Mouse (Mus musculus): ENCODE measurements around the gene Ugt1a5. TPM values are rescaled to one million over a fixed set of nuclear protein-coding genes. Genes with fewer than 3 reads are reported as not detected.
"Not testable (repeated sequence)": the region's sequence is repeated elsewhere in the genome, so short reads cannot be mapped to it uniquely, and the experiment has no call there.

Gene Ugt1a5
- polyA plus RNA-seq (2014; fragmentation: Nextera tagmentation; extraction: Ambion mirVana): 0.08 TPM in 1 of 2 replicates, not detected in the other

GRCm38 (mm10) chr1:88165711-88166110, at the start of gene Ugt1a5:
Gene Ugt1a5, plus strand, starts transcription at chr1:88166012.
- DNase-seq (ENCODE audit: low spot score) (no peak), ATAC-seq (replicated peaks; ENCODE audit: low FRiP score, low TSS enrichment, low read depth) (no peak)
- no peaks in the 10 kb centered on the region for H3K4me1 ChIP-seq (replicated peaks; ENCODE audit: control insufficient read depth, insufficient read depth, low read length)
- no peak within 1 kb of the TSS for H3K4me2 ChIP-seq (ENCODE audit: low read length)
- H3K27ac ChIP-seq (ENCODE audit: low read depth): no peak within 1 kb of the TSS
- no peaks in the 10 kb centered on the region for H3K9me3 ChIP-seq (ENCODE audit: control insufficient read depth, low read length)
- no peak within 1 kb of the TSS for H3K9ac ChIP-seq (ENCODE audit: low read length)
- no peaks in the 10 kb centered on the region for H3K27me3 ChIP-seq (replicated peaks; ENCODE audit: control insufficient read depth, insufficient read depth, low read length)
- 73% methylated on average over 5 of the region's 5 CpGs for WGBS
- no peaks in the 10 kb centered on the region for H3K36me3 ChIP-seq (ENCODE audit: control insufficient read depth, insufficient read depth, low read length)
- no peak within 1 kb of the TSS for H3K4me3 ChIP-seq (ENCODE audit: low read depth, low read length)

- H3K9ac ChIP-seq (ENCODE audit: low read length); H3K4me3 ChIP-seq (ENCODE audit: low read depth, low read length); H3K36me3 ChIP-seq (ENCODE audit: control insufficient read depth, insufficient read depth, low read length); H3K27ac ChIP-seq (ENCODE audit: low read depth); H3K9me3 ChIP-seq (ENCODE audit: control insufficient read depth, low read length); H3K4me1 ChIP-seq (replicated peaks; ENCODE audit: control insufficient read depth, insufficient read depth, low read length); H3K27me3 ChIP-seq (replicated peaks; ENCODE audit: control insufficient read depth, insufficient read depth, low read length); H3K4me2 ChIP-seq (ENCODE audit: low read length); ATAC-seq (replicated peaks; ENCODE audit: low FRiP score, low TSS enrichment, low read depth); DNase-seq (ENCODE audit: low spot score): not testable (repeated sequence)
- WGBS: 16% methylated on average over 4 of the region's 4 CpGs
Observed at GRCm38 (mm10) chr1:88120550-88120949, 45.3 kb upstream of the Ugt1a5 start.

GRCm38 (mm10) chr1:88121521-88121920, 44.3 kb upstream of the Ugt1a5 start:
- H3K27me3 ChIP-seq (replicated peaks; ENCODE audit: control insufficient read depth, insufficient read depth, low read length); H3K4me3 ChIP-seq (ENCODE audit: low read depth, low read length); H3K9me3 ChIP-seq (ENCODE audit: control insufficient read depth, low read length); H3K36me3 ChIP-seq (ENCODE audit: control insufficient read depth, insufficient read depth, low read length); H3K4me1 ChIP-seq (replicated peaks; ENCODE audit: control insufficient read depth, insufficient read depth, low read length); DNase-seq (ENCODE audit: low spot score); H3K27ac ChIP-seq (ENCODE audit: low read depth); H3K4me2 ChIP-seq (ENCODE audit: low read length); H3K9ac ChIP-seq (ENCODE audit: low read length): not testable (repeated sequence)
- no CpG with 5 or more reads among the region's 1 CpGs for WGBS
- ATAC-seq (replicated peaks; ENCODE audit: low FRiP score, low TSS enrichment, low read depth): 0 out of 2 replicates have a peak, but pooled peaks have one; percentile 19

GRCm38 (mm10) chr1:88125827-88126360, 39.9 kb upstream of the Ugt1a5 start:
- H3K36me3 ChIP-seq (ENCODE audit: control insufficient read depth, insufficient read depth, low read length); H3K27ac ChIP-seq (ENCODE audit: low read depth); ATAC-seq (replicated peaks; ENCODE audit: low FRiP score, low TSS enrichment, low read depth); DNase-seq (ENCODE audit: low spot score); H3K4me1 ChIP-seq (replicated peaks; ENCODE audit: control insufficient read depth, insufficient read depth, low read length); H3K9me3 ChIP-seq (ENCODE audit: control insufficient read depth, low read length); H3K4me2 ChIP-seq (ENCODE audit: low read length); H3K4me3 ChIP-seq (ENCODE audit: low read depth, low read length); H3K27me3 ChIP-seq (replicated peaks; ENCODE audit: control insufficient read depth, insufficient read depth, low read length); H3K9ac ChIP-seq (ENCODE audit: low read length): not testable (repeated sequence)
- 71% methylated on average over 2 of the region's 4 CpGs for WGBS

- H3K27ac ChIP-seq (ENCODE audit: low read depth); DNase-seq (ENCODE audit: low spot score); H3K36me3 ChIP-seq (ENCODE audit: control insufficient read depth, insufficient read depth, low read length); H3K9me3 ChIP-seq (ENCODE audit: control insufficient read depth, low read length); H3K4me3 ChIP-seq (ENCODE audit: low read depth, low read length); H3K4me2 ChIP-seq (ENCODE audit: low read length); H3K9ac ChIP-seq (ENCODE audit: low read length); H3K4me1 ChIP-seq (replicated peaks; ENCODE audit: control insufficient read depth, insufficient read depth, low read length); H3K27me3 ChIP-seq (replicated peaks; ENCODE audit: control insufficient read depth, insufficient read depth, low read length); ATAC-seq (replicated peaks; ENCODE audit: low FRiP score, low TSS enrichment, low read depth): not testable (repeated sequence)
- 76% methylated on average over 2 of the region's 2 CpGs for WGBS
Observed at GRCm38 (mm10) chr1:88129091-88129490, 36.7 kb upstream of the Ugt1a5 start.

GRCm38 (mm10) chr1:88130223-88130622, 35.6 kb upstream of the Ugt1a5 start:
- WGBS: 64% methylated on average over 1 of the region's 1 CpGs
- H3K4me1 ChIP-seq (replicated peaks; ENCODE audit: control insufficient read depth, insufficient read depth, low read length); H3K4me3 ChIP-seq (ENCODE audit: low read depth, low read length); H3K27ac ChIP-seq (ENCODE audit: low read depth); H3K4me2 ChIP-seq (ENCODE audit: low read length); ATAC-seq (replicated peaks; ENCODE audit: low FRiP score, low TSS enrichment, low read depth); H3K9ac ChIP-seq (ENCODE audit: low read length); H3K9me3 ChIP-seq (ENCODE audit: control insufficient read depth, low read length); H3K36me3 ChIP-seq (ENCODE audit: control insufficient read depth, insufficient read depth, low read length); DNase-seq (ENCODE audit: low spot score); H3K27me3 ChIP-seq (replicated peaks; ENCODE audit: control insufficient read depth, insufficient read depth, low read length): not testable (repeated sequence)

GRCm38 (mm10) chr1:88133908-88134456, 31.8 kb upstream of the Ugt1a5 start:
- ATAC-seq (replicated peaks; ENCODE audit: low FRiP score, low TSS enrichment, low read depth): no peak

GRCm38 (mm10) chr1:88134457-88135011, 31.3 kb upstream of the Ugt1a5 start, which contains the start of gene Ugt1a6a:
Gene Ugt1a6a, plus strand, starts transcription at chr1:88134809.
- H3K27me3 ChIP-seq (replicated peaks; ENCODE audit: control insufficient read depth, insufficient read depth, low read length); H3K36me3 ChIP-seq (ENCODE audit: control insufficient read depth, insufficient read depth, low read length); H3K4me2 ChIP-seq (ENCODE audit: low read length); H3K9me3 ChIP-seq (ENCODE audit: control insufficient read depth, low read length); ATAC-seq (replicated peaks; ENCODE audit: low FRiP score, low TSS enrichment, low read depth); H3K4me1 ChIP-seq (replicated peaks; ENCODE audit: control insufficient read depth, insufficient read depth, low read length); H3K4me3 ChIP-seq (ENCODE audit: low read depth, low read length); H3K27ac ChIP-seq (ENCODE audit: low read depth); H3K9ac ChIP-seq (ENCODE audit: low read length); DNase-seq (ENCODE audit: low spot score): not testable (repeated sequence)
- WGBS: 46% methylated on average over 5 of the region's 5 CpGs

More at GRCm38 (mm10) chr1:88133908-88134456, 31.8 kb upstream of the Ugt1a5 start:
- no peaks in the 10 kb centered on the region for H3K27me3 ChIP-seq (replicated peaks; ENCODE audit: control insufficient read depth, insufficient read depth, low read length)
- H3K4me2 ChIP-seq (ENCODE audit: low read length): no peak overlapping the region
- 52% methylated on average over 3 of the region's 3 CpGs for WGBS
- H3K4me3 ChIP-seq (ENCODE audit: low read depth, low read length): no peak overlapping the region
- H3K4me1 ChIP-seq (replicated peaks; ENCODE audit: control insufficient read depth, insufficient read depth, low read length): no peaks in the 10 kb centered on the region
- H3K9ac ChIP-seq (ENCODE audit: low read length): no peak overlapping the region
- no peaks in the 10 kb centered on the region for H3K9me3 ChIP-seq (ENCODE audit: control insufficient read depth, low read length)
- no peaks in the 10 kb centered on the region for H3K36me3 ChIP-seq (ENCODE audit: control insufficient read depth, insufficient read depth, low read length)
- H3K27ac ChIP-seq (ENCODE audit: low read depth): no peak overlapping the region
- DNase-seq (ENCODE audit: low spot score): no peak
